Mouse (Mus musculus) left cerebral cortex, postnatal 36 days (tissue): ENCODE data around the gene Rap1gap. TPM values are rescaled to one million over a fixed set of nuclear protein-coding genes. Genes with fewer than 3 reads are reported as not detected.

Experiments used
- DNase-seq, 2 experiments: peaks; one replicate each; pipeline ENCODE4 v3.0.0; 2021 to 2022; ENCODE audit warnings: low spot score in 2 of 2, mixed read lengths in 1 of 2
- intact Hi-C: fragments of 180-260 bp; cut with DNase I; formaldehyde crosslinking; loops from one replicate; pipeline ENCODE4 v1.15.1; 2025
- total RNA-seq, 2 experiments: library from RNA; stranded (reverse); gene quantifications; 2 replicates each; pipeline ENCODE4 v1.2.3; 2021

Rap1gap gene
- total RNA-seq, 2 experiments from 2014 or later, result 311 to 333 TPM

- DNase-seq, result peak in 1 of 2 experiments; percentile 4
- intact Hi-C loops, result no loop called here
Observed at GRCm38 (mm10) chr4:137660364-137661077, 4.0 kb upstream of the Rap1gap start.

- intact Hi-C loops, result no loop called here
- DNase-seq, result no peak
Observed at GRCm38 (mm10) chr4:137661078-137661450, 3.5 kb upstream of the Rap1gap start.

- no peak for DNase-seq
- intact Hi-C loops, result no loop called here
Observed at GRCm38 (mm10) chr4:137661547-137661946, 3.0 kb upstream of the Rap1gap start.

- intact Hi-C loops, result no loop called here
Observed at GRCm38 (mm10) chr4:137663491-137663890, 1.0 kb upstream of the Rap1gap start.

GRCm38 (mm10) chr4:137664980-137665675 is 602 bp downstream of the Rap1gap start:
- intact Hi-C loops, result no loop called here
- DNase-seq, result peak; percentile 60 to 65

More at GRCm38 (mm10) chr4:137663491-137663890, 1.0 kb upstream of the Rap1gap start:
- DNase-seq, result no peak

GRCm38 (mm10) chr4:137665791-137666190 is 1.3 kb downstream of the Rap1gap start:
- intact Hi-C loops, result no loop called here
- no peak for DNase-seq

- DNase-seq, result no peak
- intact Hi-C loops, result no loop called here
Observed at GRCm38 (mm10) chr4:137666283-137666957, 1.9 kb downstream of the Rap1gap start.

- peak in 1 of 2 experiments; percentile 55 for DNase-seq
- intact Hi-C loops, result no loop called here
Observed at GRCm38 (mm10) chr4:137666958-137667345, 2.4 kb downstream of the Rap1gap start.

- DNase-seq, result no peak
- intact Hi-C loops, result no loop called here
Observed at GRCm38 (mm10) chr4:137667747-137668146, 3.2 kb downstream of the Rap1gap start.

- no peak for DNase-seq
- intact Hi-C loops, result no loop called here
Observed at GRCm38 (mm10) chr4:137671711-137672500, 7.4 kb downstream of the Rap1gap start.

- intact Hi-C loops, result no loop called here
- DNase-seq, result no peak
Observed at GRCm38 (mm10) chr4:137675566-137675965, 11.0 kb downstream of the Rap1gap start.

GRCm38 (mm10) chr4:137676057-137676456 is 11.5 kb downstream of the Rap1gap start:
- intact Hi-C loops, result loop anchor here (1.0 kb wide), 1 partner anchor 46 kb away; no protein-coding TSS in a partner anchor
- peak; percentile 79 to 80 for DNase-seq

- DNase-seq, result peak in 1 of 2 experiments; percentile 58
Observed at GRCm38 (mm10) chr4:137676700-137677484, 12.4 kb downstream of the Rap1gap start.

GRCm38 (mm10) chr4:137677906-137678305 is 13.4 kb downstream of the Rap1gap start:
- intact Hi-C loops, result no loop called here
- DNase-seq, result no peak

More at GRCm38 (mm10) chr4:137676700-137677484, 12.4 kb downstream of the Rap1gap start:
- intact Hi-C loops, result loop anchor here (1.0 kb wide), 1 partner anchor 45 kb away; no protein-coding TSS in a partner anchor

GRCm38 (mm10) chr4:137678568-137678967 is 14.0 kb downstream of the Rap1gap start:
- intact Hi-C loops, result no loop called here
- DNase-seq, result no peak

GRCm38 (mm10) chr4:137679979-137680550 is 15.5 kb downstream of the Rap1gap start:
- intact Hi-C loops, result no loop called here

GRCm38 (mm10) chr4:137680721-137681120 is 16.2 kb downstream of the Rap1gap start:
- intact Hi-C loops, result no loop called here
- DNase-seq, result no peak

More at GRCm38 (mm10) chr4:137679979-137680550, 15.5 kb downstream of the Rap1gap start:
- DNase-seq, result no peak

GRCm38 (mm10) chr4:137681408-137682104 is 17.0 kb downstream of the Rap1gap start:
- peak; percentile 66 to 73 for DNase-seq
- intact Hi-C loops, result no loop called here
